Mouse (Mus musculus) intestine, embryonic 16.5 days (tissue): ENCODE data around the gene Cux2. TPM values are rescaled to one million over a fixed set of nuclear protein-coding genes. Genes with fewer than 3 reads are reported as not detected.

ENCODE experiments used
- ATAC-seq: fragments of 200-750 bp; cut with Nextera tagmentation; 2 replicates; pipeline ENCODE4 v1.8.0; 2017; ENCODE audit warnings: moderate TSS enrichment, moderate library complexity
- H3K27ac ChIP-seq: fragments of 300-500 bp; sonication (generic); 2 replicates; pipeline ENCODE4 v1.5.1; 2014; ENCODE audit warnings: mild to moderate bottlenecking, low read length
- H3K27me3 ChIP-seq: fragments of 300-500 bp; sonication (generic); replicated peaks from 2 replicates; pipeline ENCODE4 v1.6.1; 2014; ENCODE audit warnings: low read length, control low read depth, mixed read lengths; ENCODE audit not compliant: control insufficient read depth, insufficient read depth
- H3K36me3 ChIP-seq: fragments of 300-500 bp; sonication (generic); 2 replicates; pipeline ENCODE4 v1.6.1; 2014; ENCODE audit warnings: low read length, control low read depth; ENCODE audit not compliant: control insufficient read depth, insufficient read depth
- H3K4me1 ChIP-seq: fragments of 300-500 bp; sonication (generic); 2 replicates; pipeline ENCODE4 v1.6.1; 2014; ENCODE audit warnings: low read length, control low read depth, mixed read lengths; ENCODE audit not compliant: control insufficient read depth, insufficient read depth
- H3K4me2 ChIP-seq: fragments of 300-500 bp; sonication (generic); 2 replicates; pipeline ENCODE4 v1.6.1; 2014; ENCODE audit warnings: low read depth, low read length, control low read depth
- H3K4me3 ChIP-seq: fragments of 300-500 bp; sonication (generic); 2 replicates; pipeline ENCODE4 v1.5.1; 2014; ENCODE audit warnings: mild to moderate bottlenecking, low read length
- H3K9ac ChIP-seq: fragments of 300-500 bp; sonication (generic); 2 replicates; pipeline ENCODE4 v1.6.1; 2014; ENCODE audit warnings: low read depth, low read length
- H3K9me3 ChIP-seq: fragments of 300-500 bp; sonication (generic); 2 replicates; pipeline ENCODE4 v1.6.1; 2016; ENCODE audit warnings: low read length, control low read depth; ENCODE audit not compliant: control insufficient read depth
- WGBS: fragments of 180-500 bp; shearing (Covaris S2); extraction: QIAGEN DNeasy Blood & Tissue Kit; methylation state at CpG from one replicate; pipeline ENCODE4 v1.1.7; 2014; 5-methylcytosine and 5-hydroxymethylcytosine counted together
- polyA plus RNA-seq: library from polyadenylated mRNA; unstranded; fragments of >200 nt; fragmentation: Nextera tagmentation; extraction: Ambion mirVana; gene quantifications from 2 replicates; pipeline ENCODE4 v1.2.1, GENCODE M21; 2015

The Cux2 gene
- polyA plus RNA-seq, 1 experiment from 2014 or later, result 4.8 TPM

- 63% methylated on average over 3 of the region's 3 CpGs for WGBS
- ATAC-seq, result no peak; the same call in 1 of the 2 replicates
- H3K27ac ChIP-seq, result no peak overlapping the region
- no peak overlapping the region for H3K4me3 ChIP-seq
- 0 out of 2 replicates have a peak, but pooled peaks cover 2% of the 10 kb centered on the region for H3K4me1 ChIP-seq
- H3K27me3 ChIP-seq, result no peaks in the 10 kb centered on the region
- no peak overlapping the region for H3K9ac ChIP-seq
- H3K9me3 ChIP-seq, result 0 out of 2 replicates have a peak, but pooled peaks cover 2% of the 10 kb centered on the region
- H3K4me2 ChIP-seq, result no peak overlapping the region
- H3K36me3 ChIP-seq, result no peaks in the 10 kb centered on the region
Measured at GRCm38 (mm10) chr5:122084470-122084869, 34.6 kb upstream of the Cux2 start.

GRCm38 (mm10) chr5:122083282-122083681 lies 33.4 kb upstream of the Cux2 start:
- H3K27me3 ChIP-seq, result no peaks in the 10 kb centered on the region
- no peak overlapping the region for H3K4me2 ChIP-seq
- no peak overlapping the region for H3K4me3 ChIP-seq
- H3K9ac ChIP-seq, result no peak overlapping the region
- H3K9me3 ChIP-seq, result 0 out of 2 replicates have a peak, but pooled peaks cover 2% of the 10 kb centered on the region
- H3K36me3 ChIP-seq, result no peaks in the 10 kb centered on the region
- WGBS, result 84% methylated on average over 2 of the region's 2 CpGs
- ATAC-seq, result no peak
- H3K4me1 ChIP-seq, result 0 out of 2 replicates have a peak, but pooled peaks cover 2% of the 10 kb centered on the region
- H3K27ac ChIP-seq, result no peak overlapping the region

- no peak overlapping the region for H3K4me2 ChIP-seq
- no peak overlapping the region for H3K9ac ChIP-seq
- H3K4me1 ChIP-seq, result 0 out of 2 replicates have a peak, but pooled peaks cover 2% of the 10 kb centered on the region
- H3K27ac ChIP-seq, result no peak overlapping the region
- 0 out of 2 replicates have a peak, but pooled peaks cover 2% of the 10 kb centered on the region for H3K9me3 ChIP-seq
- no peaks in the 10 kb centered on the region for H3K27me3 ChIP-seq
- 89% methylated on average over 13 of the region's 13 CpGs for WGBS
- no peak overlapping the region for H3K4me3 ChIP-seq
- ATAC-seq, result no peak
- H3K36me3 ChIP-seq, result no peaks in the 10 kb centered on the region
Measured at GRCm38 (mm10) chr5:122081471-122081870, 31.6 kb upstream of the Cux2 start.

- Histone ChIP-seq H3K27me3 (no peaks in the 10 kb centered on the region), H3K9me3 (0 out of 2 replicates have a peak, but pooled peaks cover 2% of the 10 kb centered on the region), H3K4me1 (no peaks in the 10 kb centered on the region), H3K4me2 (no peak overlapping the region), H3K36me3 (no peaks in the 10 kb centered on the region), H3K4me3 (no peak overlapping the region), H3K9ac (no peak overlapping the region), H3K27ac (no peak overlapping the region)
- 34% methylated on average over 11 of the region's 11 CpGs for WGBS
- peak; percentile 52; the same call in 1 of the 2 replicates for ATAC-seq
Measured at GRCm38 (mm10) chr5:122080930-122081329, 31.0 kb upstream of the Cux2 start.

GRCm38 (mm10) chr5:122079796-122080195 lies 29.9 kb upstream of the Cux2 start:
- no peak overlapping the region for H3K9ac ChIP-seq
- H3K27me3 ChIP-seq, result no peaks in the 10 kb centered on the region
- no peak for ATAC-seq
- WGBS, result 84% methylated on average over 7 of the region's 7 CpGs
- no peak overlapping the region for H3K4me2 ChIP-seq
- H3K27ac ChIP-seq, result no peak overlapping the region
- H3K4me3 ChIP-seq, result no peak overlapping the region
- H3K36me3 ChIP-seq, result no peaks in the 10 kb centered on the region
- H3K9me3 ChIP-seq, result 0 out of 2 replicates have a peak, but pooled peaks cover 2% of the 10 kb centered on the region
- no peaks in the 10 kb centered on the region for H3K4me1 ChIP-seq

GRCm38 (mm10) chr5:122077244-122077643 lies 27.3 kb upstream of the Cux2 start:
- no peak overlapping the region for H3K9ac ChIP-seq
- no peaks in the 10 kb centered on the region for H3K27me3 ChIP-seq
- H3K36me3 ChIP-seq, result no peaks in the 10 kb centered on the region
- WGBS, result 64% methylated on average over 4 of the region's 4 CpGs
- H3K4me1 ChIP-seq, result no peaks in the 10 kb centered on the region
- no peak overlapping the region for H3K27ac ChIP-seq
- no peak overlapping the region for H3K4me3 ChIP-seq
- H3K4me2 ChIP-seq, result no peak overlapping the region
- H3K9me3 ChIP-seq, result 0 out of 2 replicates have a peak, but pooled peaks cover 2% of the 10 kb centered on the region
- no peak for ATAC-seq

- no peak for ATAC-seq
- Histone ChIP-seq H3K4me3 (no peak overlapping the region), H3K9me3 (0 out of 2 replicates have a peak, but pooled peaks cover 2% of the 10 kb centered on the region), H3K4me2 (no peak overlapping the region), H3K27me3 (no peaks in the 10 kb centered on the region), H3K36me3 (no peaks in the 10 kb centered on the region), H3K9ac (no peak overlapping the region), H3K27ac (no peak overlapping the region), H3K4me1 (0 out of 2 replicates have a peak, but pooled peaks cover 4% of the 10 kb centered on the region)
- WGBS, result 56% methylated on average over 3 of the region's 3 CpGs
Measured at GRCm38 (mm10) chr5:122075736-122076135, 25.8 kb upstream of the Cux2 start.

GRCm38 (mm10) chr5:122071997-122072396 lies 22.1 kb upstream of the Cux2 start:
- no peaks in the 10 kb centered on the region for H3K9me3 ChIP-seq
- H3K9ac ChIP-seq, result no peak overlapping the region
- no peak overlapping the region for H3K4me2 ChIP-seq
- no peaks in the 10 kb centered on the region for H3K36me3 ChIP-seq
- 0 out of 2 replicates have a peak, but pooled peaks cover 4% of the 10 kb centered on the region for H3K4me1 ChIP-seq
- ATAC-seq, result no peak
- H3K4me3 ChIP-seq, result no peak overlapping the region
- no peak overlapping the region for H3K27ac ChIP-seq
- H3K27me3 ChIP-seq, result peaks cover 2% of the 10 kb centered on the region; the same call in 1 of the 2 replicates
- 83% methylated on average over 4 of the region's 4 CpGs for whole genome bisulfite sequencing

GRCm38 (mm10) chr5:122070963-122071800 lies 21.3 kb upstream of the Cux2 start:
- Histone ChIP-seq H3K4me1 (0 out of 2 replicates have a peak, but pooled peaks cover 4% of the 10 kb centered on the region), H3K4me2 (no peak overlapping the region), H3K27ac (no peak overlapping the region; the same call in 1 of the 2 replicates), H3K36me3 (no peaks in the 10 kb centered on the region), H3K9ac (0 out of 2 replicates have a peak overlapping the region, but pooled peaks have one; percentile 3), H3K4me3 (no peak overlapping the region), H3K9me3 (no peaks in the 10 kb centered on the region), H3K27me3 (peaks cover 2% of the 10 kb centered on the region; the same call in 1 of the 2 replicates)
- WGBS, result 66% methylated on average over 16 of the region's 16 CpGs
- no peak; the same call in 1 of the 2 replicates for ATAC-seq
